Mouse (Mus musculus): ENCODE data around the gene Olfr951.

Olfr951 gene

GRCm38 (mm10) chr9:39387110-39387509, at the start of gene Olfr951:
TSS of gene Olfr951 (plus strand) at chr9:39387410.
- DNase-seq (ENCODE audit: low spot score in 2 of 2): no peak

DNA sequence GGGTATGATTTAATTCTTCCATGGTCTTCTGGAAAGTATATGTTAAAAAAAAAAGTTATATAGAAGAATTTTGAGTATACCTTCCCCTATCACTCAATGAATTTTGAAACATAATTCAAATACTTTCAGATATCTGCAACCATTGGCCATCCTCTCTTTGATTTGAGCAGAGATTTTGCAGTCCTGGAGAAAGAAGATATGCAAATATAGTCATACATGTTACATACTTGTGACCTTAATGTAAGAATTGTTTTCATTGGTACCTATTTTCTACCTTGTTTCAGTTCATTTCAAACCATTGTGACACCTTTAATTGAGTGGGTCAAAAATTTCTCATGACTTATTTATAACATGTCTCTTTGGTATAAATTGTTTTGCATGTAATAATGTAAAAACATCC, 39.8 kb downstream of the Olfr951 start, which contains the start of gene Olfr952:
Olfr952 (minus strand) TSS at position 101 of the 400 bp plus-strand sequence.
- DNase-seq (ENCODE audit: low spot score in 2 of 2): no peak

Measured in spleen, postnatal 36 days (tissue).